Mouse (Mus musculus) forebrain, embryonic 15.5 days (tissue): ENCODE data around the gene Tktl2. TPM values are rescaled to one million over a fixed set of nuclear protein-coding genes. Genes with fewer than 3 reads are reported as not detected.

Source experiments
- ATAC-seq: fragments of 200-750 bp; cut with Nextera tagmentation; replicated peaks from 2 replicates; pipeline ENCODE4 v1.8.0; 2017; ENCODE audit warnings: mild to moderate bottlenecking, moderate TSS enrichment, moderate library complexity
- H3K27ac ChIP-seq: fragments of 300-500 bp; sonication (generic); replicated peaks from 2 replicates; pipeline ENCODE4 v1.5.1; 2015; ENCODE audit warnings: mild to moderate bottlenecking, inconsistent platforms
- H3K27me3 ChIP-seq: fragments of 300-500 bp; sonication (generic); 2 replicates; pipeline ENCODE4 v1.6.1; 2015; ENCODE audit warnings: inconsistent platforms
- H3K36me3 ChIP-seq: fragments of 300-500 bp; sonication (generic); 2 replicates; pipeline ENCODE4 v1.6.1; 2015; ENCODE audit warnings: mild to moderate bottlenecking, inconsistent platforms
- H3K4me1 ChIP-seq: fragments of 300-500 bp; sonication (generic); 2 replicates; pipeline ENCODE4 v1.6.1; 2015; ENCODE audit warnings: inconsistent platforms
- H3K4me2 ChIP-seq: fragments of 300-500 bp; sonication (generic); replicated peaks from 2 replicates; pipeline ENCODE4 v1.6.1; 2015; ENCODE audit warnings: mild to moderate bottlenecking, inconsistent platforms
- H3K4me3 ChIP-seq: fragments of 300-500 bp; sonication (generic); 2 replicates; pipeline ENCODE4 v1.5.1; 2015; ENCODE audit warnings: mild to moderate bottlenecking, inconsistent platforms
- H3K9ac ChIP-seq: fragments of 300-500 bp; sonication (generic); replicated peaks from 2 replicates; pipeline ENCODE4 v1.6.1; 2015; ENCODE audit warnings: mild to moderate bottlenecking, inconsistent platforms
- H3K9me3 ChIP-seq: fragments of 300-500 bp; sonication (generic); 2 replicates; pipeline ENCODE4 v1.6.1; 2016; ENCODE audit warnings: inconsistent platforms
- WGBS: fragments of 180-500 bp; shearing (Covaris S2); methylation state at CpG from one replicate; pipeline ENCODE4 v1.1.7; 2015; ENCODE audit warnings: mixed read lengths; 5-methylcytosine and 5-hydroxymethylcytosine counted together
- polyA plus RNA-seq: library from polyadenylated mRNA; unstranded; fragments of >200 nt; fragmentation: Nextera tagmentation; extraction: Ambion mirVana; gene quantifications from 2 replicates; pipeline ENCODE4 v1.2.1, GENCODE M21; 2015

Tktl2 gene
- 0.06 TPM in 1 of 2 replicates, not detected in the other for polyA plus RNA-seq

- Histone ChIP-seq H3K4me3 (no peak within 1 kb of the TSS), H3K4me2 (no peak within 1 kb of the TSS), H3K4me1 (no peaks in the 10 kb centered on the region), H3K9ac (no peak within 1 kb of the TSS), H3K27me3 (no peaks in the 10 kb centered on the region), H3K36me3 (no peaks in the 10 kb centered on the region), H3K9me3 (no peaks in the 10 kb centered on the region), H3K27ac (no peak within 1 kb of the TSS)
- WGBS, result 96% methylated on average over 22 of the region's 22 CpGs
- no peak for ATAC-seq
These were observed at the start of gene Tktl2 for GRCm38 (mm10) chr8:66511537-66511936. Gene Tktl2 (plus strand): TSS chr8:66511756.

GRCm38 (mm10) chr8:66469821-66470220 is 41.7 kb upstream of the Tktl2 start:
- Histone ChIP-seq H3K4me2 (no peak overlapping the region), H3K36me3 (no peaks in the 10 kb centered on the region), H3K27ac (no peak overlapping the region), H3K9ac (no peak overlapping the region), H3K9me3 (no peaks in the 10 kb centered on the region), H3K4me1 (no peaks in the 10 kb centered on the region), H3K27me3 (no peaks in the 10 kb centered on the region), H3K4me3 (no peak overlapping the region)
- 87% methylated on average over 3 of the region's 3 CpGs for WGBS
- no peak for ATAC-seq

GRCm38 (mm10) chr8:66476880-66477279 is 34.7 kb upstream of the Tktl2 start:
- no peaks in the 10 kb centered on the region for H3K9me3 ChIP-seq
- H3K4me3 ChIP-seq, result no peak overlapping the region
- ATAC-seq, result no peak
- no peak overlapping the region for H3K4me2 ChIP-seq
- H3K27ac ChIP-seq, result no peak overlapping the region
- peaks cover 56% of the 10 kb centered on the region for H3K36me3 ChIP-seq
- H3K4me1 ChIP-seq, result no peaks in the 10 kb centered on the region
- no peaks in the 10 kb centered on the region for H3K27me3 ChIP-seq
- H3K9ac ChIP-seq, result no peak overlapping the region
- WGBS, result 98% methylated on average over 3 of the region's 3 CpGs

- peak within 1 kb of the TSS; percentile 89 for H3K4me3 ChIP-seq
- H3K36me3 ChIP-seq, result peaks cover 13% of the 10 kb centered on the region
- under 1% methylated on average over 45 of the region's 45 CpGs for WGBS
- peak within 1 kb of the TSS; percentile 82 for H3K27ac ChIP-seq
- H3K4me2 ChIP-seq, result peak within 1 kb of the TSS; percentile 67
- peak within 1 kb of the TSS; percentile 83 for H3K9ac ChIP-seq
- peaks cover 13% of the 10 kb centered on the region for H3K4me1 ChIP-seq
- H3K27me3 ChIP-seq, result no peaks in the 10 kb centered on the region
- peak; percentile 98 for ATAC-seq
- H3K9me3 ChIP-seq, result no peaks in the 10 kb centered on the region
These were observed 25.3 kb upstream of the Tktl2 start, which contains the start of gene Tma16 for GRCm38 (mm10) chr8:66486084-66486763. Gene Tma16 (minus strand): TSS chr8:66486530.

GRCm38 (mm10) chr8:66488556-66488955 is 23.0 kb upstream of the Tktl2 start:
- no peak overlapping the region for H3K4me3 ChIP-seq
- no peak overlapping the region for H3K27ac ChIP-seq
- H3K27me3 ChIP-seq, result no peaks in the 10 kb centered on the region
- 0 out of 2 replicates have a peak, but pooled peaks cover 2% of the 10 kb centered on the region for H3K36me3 ChIP-seq
- H3K9me3 ChIP-seq, result no peaks in the 10 kb centered on the region
- no peak overlapping the region for H3K9ac ChIP-seq
- WGBS, result 48% methylated on average over 3 of the region's 3 CpGs
- ATAC-seq, result no peak
- H3K4me1 ChIP-seq, result peaks cover 13% of the 10 kb centered on the region
- H3K4me2 ChIP-seq, result no peak overlapping the region

GRCm38 (mm10) chr8:66490624-66491023 is 20.9 kb upstream of the Tktl2 start:
- H3K27me3 ChIP-seq, result no peaks in the 10 kb centered on the region
- WGBS, result 88% methylated on average over 4 of the region's 4 CpGs
- no peak for ATAC-seq
- H3K9me3 ChIP-seq, result no peaks in the 10 kb centered on the region
- no peak overlapping the region for H3K4me3 ChIP-seq
- peaks cover 3% of the 10 kb centered on the region for H3K4me1 ChIP-seq
- H3K36me3 ChIP-seq, result no peaks in the 10 kb centered on the region
- no peak overlapping the region for H3K9ac ChIP-seq
- no peak overlapping the region for H3K4me2 ChIP-seq
- H3K27ac ChIP-seq, result no peak overlapping the region

- no peak overlapping the region for H3K9ac ChIP-seq
- no peak overlapping the region for H3K4me3 ChIP-seq
- no peak overlapping the region for H3K27ac ChIP-seq
- H3K4me1 ChIP-seq, result no peaks in the 10 kb centered on the region
- 74% methylated on average over 2 of the region's 2 CpGs for WGBS
- ATAC-seq, result no peak
- no peaks in the 10 kb centered on the region for H3K9me3 ChIP-seq
- no peak overlapping the region for H3K4me2 ChIP-seq
- no peaks in the 10 kb centered on the region for H3K36me3 ChIP-seq
- H3K27me3 ChIP-seq, result no peaks in the 10 kb centered on the region
These were observed 17.1 kb upstream of the Tktl2 start for GRCm38 (mm10) chr8:66494496-66494895.

- H3K4me1 ChIP-seq, result no peaks in the 10 kb centered on the region
- no peaks in the 10 kb centered on the region for H3K27me3 ChIP-seq
- ATAC-seq, result peak; percentile 93
- no peaks in the 10 kb centered on the region for H3K36me3 ChIP-seq
- H3K9ac ChIP-seq, result no peak overlapping the region
- H3K4me2 ChIP-seq, result no peak overlapping the region
- WGBS, result 4% methylated on average over 8 of the region's 8 CpGs
- no peak overlapping the region for H3K27ac ChIP-seq
- no peaks in the 10 kb centered on the region for H3K9me3 ChIP-seq
- no peak overlapping the region for H3K4me3 ChIP-seq
These were observed 15.8 kb upstream of the Tktl2 start for GRCm38 (mm10) chr8:66495726-66496125.

GRCm38 (mm10) chr8:66496998-66497577 is 14.5 kb upstream of the Tktl2 start:
- Histone ChIP-seq H3K9me3 (no peaks in the 10 kb centered on the region), H3K9ac (no peak overlapping the region), H3K27ac (no peak overlapping the region), H3K4me1 (no peaks in the 10 kb centered on the region), H3K4me2 (no peak overlapping the region), H3K4me3 (no peak overlapping the region), H3K27me3 (no peaks in the 10 kb centered on the region), H3K36me3 (no peaks in the 10 kb centered on the region)
- WGBS, result 37% methylated on average over 4 of the region's 4 CpGs
- peak; percentile 53; the same call in 1 of the 2 replicates for ATAC-seq

- Histone ChIP-seq H3K9me3 (no peaks in the 10 kb centered on the region), H3K9ac (no peak overlapping the region)
- WGBS, result 86% methylated on average over 2 of the region's 2 CpGs
These were observed 8.2 kb upstream of the Tktl2 start for GRCm38 (mm10) chr8:66503381-66503780.

GRCm38 (mm10) chr8:66519149-66519548 is 7.6 kb downstream of the Tktl2 start:
- Histone ChIP-seq H3K4me1 (no peaks in the 10 kb centered on the region), H3K27me3 (no peaks in the 10 kb centered on the region), H3K4me3 (no peak overlapping the region), H3K9me3 (no peaks in the 10 kb centered on the region), H3K27ac (no peak overlapping the region), H3K4me2 (no peak overlapping the region), H3K9ac (no peak overlapping the region), H3K36me3 (no peaks in the 10 kb centered on the region)
- 85% methylated on average over 2 of the region's 2 CpGs for WGBS
- no peak for ATAC-seq

More at GRCm38 (mm10) chr8:66503381-66503780, 8.2 kb upstream of the Tktl2 start:
- Histone ChIP-seq H3K27ac (no peak overlapping the region), H3K4me2 (no peak overlapping the region), H3K4me1 (no peaks in the 10 kb centered on the region), H3K27me3 (no peaks in the 10 kb centered on the region), H3K4me3 (no peak overlapping the region), H3K36me3 (no peaks in the 10 kb centered on the region)
- no peak for ATAC-seq

GRCm38 (mm10) chr8:66520576-66520975 is 9.0 kb downstream of the Tktl2 start:
- no peaks in the 10 kb centered on the region for H3K9me3 ChIP-seq
- no peak overlapping the region for H3K4me3 ChIP-seq
- no peaks in the 10 kb centered on the region for H3K4me1 ChIP-seq
- no peak overlapping the region for H3K27ac ChIP-seq
- H3K27me3 ChIP-seq, result no peaks in the 10 kb centered on the region
- no peak overlapping the region for H3K4me2 ChIP-seq
- no peaks in the 10 kb centered on the region for H3K36me3 ChIP-seq
- no peak overlapping the region for H3K9ac ChIP-seq
- no peak for ATAC-seq
